Mouse (Mus musculus) testis, adult 2 months (tissue): ENCODE results near the gene Spaca3.

Experiments used
- CTCF ChIP-seq: fragments of 200-500 bp; IDR thresholded peaks from 2 replicates; pipeline ENCODE4 v1.5.1; 2012; ENCODE audit warnings: low read depth, mild to moderate bottlenecking, inconsistent platforms, low read length, moderate library complexity; ENCODE audit not compliant: control insufficient read depth, insufficient read depth, insufficient replicate concordance
- POLR2A ChIP-seq: fragments of 200-500 bp; IDR thresholded peaks from 2 replicates; pipeline ENCODE4 v1.6.1; 2012; ENCODE audit warnings: low read depth, mild to moderate bottlenecking, inconsistent platforms, low read length, moderate library complexity; ENCODE audit not compliant: control insufficient read depth

DNA sequence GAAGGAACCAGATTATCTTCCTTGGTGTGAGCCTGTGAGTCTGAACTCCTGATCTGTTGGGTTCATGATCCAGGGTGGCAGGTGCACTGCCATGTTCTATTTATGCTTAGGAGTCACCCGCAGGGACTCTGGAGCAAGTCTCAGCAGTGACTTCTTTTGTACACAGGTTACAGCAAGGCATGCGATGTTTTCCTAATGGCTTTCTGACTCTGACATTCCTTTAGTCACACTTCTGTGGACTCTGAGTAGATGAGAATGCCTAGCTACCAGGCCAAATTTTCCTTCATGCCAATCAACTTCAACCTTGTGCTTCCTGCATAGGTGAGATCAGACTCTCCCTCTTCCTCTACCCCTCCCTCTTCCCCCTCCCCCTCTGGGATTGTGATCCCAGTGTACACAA lies 22.8 kb upstream of the Spaca3 start:
- TF ChIP-seq POLR2A (no peak), CTCF (no peak)
